Mouse (Mus musculus): ENCODE results near the gene Zan.

The Zan gene

GRCm38 (mm10) chr5:137404081-137404480 lies 72.8 kb downstream of the Zan start:
- TF ChIP-seq GATA4 (IDR thresholded peaks at IDR 0.05; ENCODE audit: insufficient replicate concordance, low read length): no peak

GRCm38 (mm10) chr5:137394456-137394855 lies 82.4 kb downstream of the Zan start:
- TF ChIP-seq GATA4 (IDR thresholded peaks at IDR 0.05; ENCODE audit: insufficient replicate concordance, low read length): no peak

- no peak for TF ChIP-seq GATA4 (IDR thresholded peaks at IDR 0.05; ENCODE audit: insufficient replicate concordance, low read length)
These were observed 85.2 kb downstream of the Zan start for GRCm38 (mm10) chr5:137391641-137392040.

- no peak for TF ChIP-seq GATA4 (IDR thresholded peaks at IDR 0.05; ENCODE audit: insufficient replicate concordance, low read length)
These were observed 90.2 kb downstream of the Zan start for GRCm38 (mm10) chr5:137386712-137387111.

GRCm38 (mm10) chr5:137383441-137383840 lies 93.4 kb downstream of the Zan start:
- no peak for TF ChIP-seq GATA4 (IDR thresholded peaks at IDR 0.05; ENCODE audit: insufficient replicate concordance, low read length)

- no peak for TF ChIP-seq GATA4 (IDR thresholded peaks at IDR 0.05; ENCODE audit: insufficient replicate concordance, low read length)
These were observed 95.7 kb downstream of the Zan start for GRCm38 (mm10) chr5:137381152-137381551.

- TF ChIP-seq GATA4 (IDR thresholded peaks at IDR 0.05; ENCODE audit: insufficient replicate concordance, low read length): no peak
These were observed 99.3 kb downstream of the Zan start for GRCm38 (mm10) chr5:137377603-137378002.

GRCm38 (mm10) chr5:137377176-137377575 lies 99.7 kb downstream of the Zan start:
- TF ChIP-seq GATA4 (IDR thresholded peaks at IDR 0.05; ENCODE audit: insufficient replicate concordance, low read length): no peak

GRCm38 (mm10) chr5:137376722-137377121 lies 100.1 kb downstream of the Zan start:
- TF ChIP-seq GATA4 (IDR thresholded peaks at IDR 0.05; ENCODE audit: insufficient replicate concordance, low read length): no peak

- TF ChIP-seq GATA4 (IDR thresholded peaks at IDR 0.05; ENCODE audit: insufficient replicate concordance, low read length): no peak
These were observed 100.7 kb downstream of the Zan start for GRCm38 (mm10) chr5:137376198-137376597.

GRCm38 (mm10) chr5:137375627-137376026 lies 101.2 kb downstream of the Zan start:
- peak; percentile 77; the same call in 1 of the 2 replicates for TF ChIP-seq GATA4 (IDR thresholded peaks at IDR 0.05; ENCODE audit: insufficient replicate concordance, low read length)

GRCm38 (mm10) chr5:137374521-137375080 lies 102.3 kb downstream of the Zan start:
- no peak for TF ChIP-seq GATA4 (IDR thresholded peaks at IDR 0.05; ENCODE audit: insufficient replicate concordance, low read length)

- no peak for TF ChIP-seq GATA4 (IDR thresholded peaks at IDR 0.05; ENCODE audit: insufficient replicate concordance, low read length)
These were observed 103.4 kb downstream of the Zan start for GRCm38 (mm10) chr5:137373371-137373950.

- TF ChIP-seq GATA4 (IDR thresholded peaks at IDR 0.05; ENCODE audit: insufficient replicate concordance, low read length): no peak
These were observed 107.2 kb downstream of the Zan start for GRCm38 (mm10) chr5:137369665-137370064.

GRCm38 (mm10) chr5:137358382-137358781 lies 118.5 kb downstream of the Zan start:
- TF ChIP-seq GATA4 (IDR thresholded peaks at IDR 0.05; ENCODE audit: insufficient replicate concordance, low read length): no peak

- TF ChIP-seq GATA4 (IDR thresholded peaks at IDR 0.05; ENCODE audit: insufficient replicate concordance, low read length): no peak
These were observed 122.8 kb downstream of the Zan start for GRCm38 (mm10) chr5:137354091-137354490.
